Mouse (Mus musculus) E14TG2a.4 (cell line): Measurements from ENCODE around the gene Olfr771.

Experiments
- CTCF ChIP-seq: conservative IDR thresholded peaks from 2 replicates; pipeline ENCODE4 v1.5.1; 2014; ENCODE audit warnings: low read length
- NANOG ChIP-seq: IDR thresholded peaks from 2 replicates; pipeline ENCODE4 v1.6.1; 2014; ENCODE audit warnings: borderline replicate concordance, low read length, mixed read lengths
- POU5F1 ChIP-seq: IDR thresholded peaks from 2 replicates; pipeline ENCODE4 v1.6.1; 2014; ENCODE audit warnings: low read length, borderline replicate concordance

DNA sequence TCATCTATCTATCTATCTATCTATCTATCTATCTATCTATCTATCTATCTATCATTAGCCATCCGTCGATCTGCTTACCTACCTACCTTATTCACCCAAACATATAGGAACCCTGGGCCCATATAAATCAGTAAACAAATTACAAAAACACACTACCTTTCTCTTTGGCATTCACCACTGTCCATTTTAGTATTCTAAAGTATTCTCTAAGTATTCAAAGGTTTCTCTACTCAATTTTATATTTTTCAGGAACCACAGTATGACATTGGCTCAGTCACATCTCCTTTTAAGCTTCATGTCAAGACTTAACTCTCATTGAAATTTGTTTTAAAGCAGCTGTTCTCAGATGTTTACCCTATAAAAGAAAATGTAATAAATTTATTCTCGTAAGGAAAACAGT is 49.4 kb downstream of the Olfr771 start:
- TF ChIP-seq CTCF = no peak
- TF ChIP-seq NANOG = no peak
- TF ChIP-seq POU5F1 = no peak
